Mouse (Mus musculus): ENCODE data around the gene Larp4b.

GRCm38 (mm10) chr13:9075825-9076592, 17.7 kb upstream of the Larp4b start:
- TF ChIP-seq POLR2A (IDR thresholded peaks at IDR 0.05; ENCODE audit: insufficient read depth, low read depth, low read length): no peak
- no peak for TF ChIP-seq CTCF (IDR thresholded peaks at IDR 0.05)
- no peak for TF ChIP-seq EP300 (IDR thresholded peaks at IDR 0.05; ENCODE audit: insufficient read depth, low read depth, low read length)
